Mouse (Mus musculus) ES-E14 (cell line): ENCODE measurements around the gene Rwdd2a.

ENCODE experiments used
- MAFK ChIP-seq: IDR thresholded peaks from 2 replicates; pipeline ENCODE4 v1.6.1; 2014; ENCODE audit warnings: mild to moderate bottlenecking, low read depth, low read length, inconsistent platforms; ENCODE audit not compliant: insufficient read depth
- ZC3H11A ChIP-seq: IDR thresholded peaks from 2 replicates; pipeline ENCODE4 v1.6.1; 2012; ENCODE audit warnings: low read depth, mild to moderate bottlenecking, inconsistent platforms, low read length, borderline replicate concordance

DNA sequence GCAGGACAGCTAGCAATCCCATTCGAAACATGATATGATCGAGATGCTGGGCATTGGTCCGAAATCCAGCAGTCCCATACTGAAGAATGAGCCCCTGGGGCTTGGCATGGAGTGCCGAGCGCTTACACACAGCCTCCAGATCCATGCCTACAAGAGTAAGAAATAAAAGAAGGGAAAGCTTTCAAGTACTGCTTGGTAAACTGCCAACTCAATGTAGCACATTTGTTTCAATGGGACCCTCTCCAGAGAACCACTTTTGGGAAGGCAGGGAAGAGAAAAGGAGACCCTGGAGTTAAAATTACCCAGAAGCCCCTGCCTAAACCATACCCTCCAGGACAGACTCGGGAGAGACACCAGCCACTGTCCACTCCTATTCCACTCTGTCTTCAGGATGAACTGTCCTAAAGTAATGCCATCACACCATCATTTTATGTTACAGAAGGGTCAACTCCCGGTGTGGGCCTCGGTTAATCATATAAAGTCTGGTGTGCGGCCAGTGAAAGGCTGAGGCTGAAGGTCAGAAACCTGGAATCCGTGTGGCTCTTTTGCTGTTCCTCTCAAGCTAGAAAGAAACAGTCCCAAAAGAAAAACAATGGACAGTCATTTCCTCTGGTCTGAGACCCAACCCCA is 1.4 kb upstream of the Rwdd2a start:
- TF ChIP-seq MAFK (no peak), ZC3H11A (no peak)
